Mouse (Mus musculus) MEL (cell line): ENCODE measurements around the gene Btnl2. TPM values are rescaled to one million over a fixed set of nuclear protein-coding genes. Genes with fewer than 3 reads are reported as not detected.

Experiments used
- MYB ChIP-seq: IDR thresholded peaks from 2 replicates; pipeline ENCODE4 v1.6.1; 2011; ENCODE audit warnings: mild to moderate bottlenecking, low read depth, low read length, improper control_type of control experiment
- SMC3 ChIP-seq: IDR thresholded peaks from 2 replicates; pipeline ENCODE4 v1.6.1; 2011; ENCODE audit warnings: low read depth, low read length, improper control_type of control experiment
- UBTF ChIP-seq: IDR thresholded peaks from 2 replicates; pipeline ENCODE4 v1.6.1; 2012; ENCODE audit warnings: low read depth, mild to moderate bottlenecking, inconsistent platforms, low read length, improper control_type of control experiment, moderate library complexity, borderline replicate concordance; ENCODE audit not compliant: insufficient read depth
- polyA plus RNA-seq, 2 experiments: library from polyadenylated mRNA; stranded (reverse) in 1 of 2; unstranded in 1 of 2; fragments of >175 nt in 1 of 2; fragments of >200 nt in 1 of 2; gene quantifications; 2 replicates each; pipeline versions ENCODE4 v1.2.1 to v1.2.4; 2012; ENCODE audit warnings: low replicate concordance in 2 of 2, low read depth in 1 of 2; ENCODE audit not compliant: insufficient read length in 2 of 2, insufficient read depth in 1 of 2, missing spikeins in 1 of 2
- total RNA-seq: library from RNA; depleted of rRNA; stranded (reverse); fragments of 300-350 nt; gene quantifications from 2 replicates; pipeline ENCODE4 v1.2.3, GENCODE M21; 2012; rRNA removed

The Btnl2 gene
- total and polyA plus RNA-seq, 3 experiments, result not detected

- TF ChIP-seq UBTF, result no peak
- peak; percentile 77 for TF ChIP-seq SMC3
- TF ChIP-seq MYB, result no peak
Measured at GRCm38 (mm10) chr17:34411117-34411516, 56.5 kb downstream of the Btnl2 start (continued).

Other genes with a start within 250 kb of the Btnl2 start
- 26.1 and 38.3 TPM in 2 replicates for gene H2-DMa, start 235.3 kb upstream of the Btnl2 start, total RNA-seq
- gene H2-DMa, start 235.3 kb upstream of the Btnl2 start, polyA plus RNA-seq, result 10 to 100 TPM in 1 of 2 experiments, not detected in 1; 38.7 TPM
- gene Brd2, start 232.2 kb upstream of the Btnl2 start, total RNA-seq, result 97.2 and 99.5 TPM in 2 replicates
- gene Brd2, start 232.2 kb upstream of the Btnl2 start, polyA plus RNA-seq, result 100 to 1,000 TPM; 189 to 252 TPM
- gene H2-DMb2, start 211.5 kb upstream of the Btnl2 start, total RNA-seq, result 0.77 and 0.82 TPM in 2 replicates
- gene H2-DMb2, start 211.5 kb upstream of the Btnl2 start, polyA plus RNA-seq, result 1 to 10 TPM in 1 of 2 experiments, not detected in 1; 1.5 TPM
- not detected in 2 replicates for gene H2-DMb1, start 201.8 kb upstream of the Btnl2 start, total RNA-seq
- under 1 TPM in 1 of 2 experiments, not detected in 1; 0.67 TPM for gene H2-DMb1, start 201.8 kb upstream of the Btnl2 start, polyA plus RNA-seq
- gene Tap1, start 167.3 kb upstream of the Btnl2 start, total RNA-seq, result 24.6 and 30.7 TPM in 2 replicates
- 10 to 100 TPM in 1 of 2 experiments, not detected in 1; 46.6 TPM for gene Tap1, start 167.3 kb upstream of the Btnl2 start, polyA plus RNA-seq
- 23.3 and 24.9 TPM in 2 replicates for gene Psmb9, start 167.1 kb upstream of the Btnl2 start, total RNA-seq
- gene Psmb9, start 167.1 kb upstream of the Btnl2 start, polyA plus RNA-seq, result 10 to 100 TPM in 1 of 2 experiments, not detected in 1; 14.7 TPM
- gene Psmb8, start 157.1 kb upstream of the Btnl2 start, total RNA-seq, result 129 and 144 TPM in 2 replicates
- gene Psmb8, start 157.1 kb upstream of the Btnl2 start, polyA plus RNA-seq, result 100 to 1,000 TPM in 1 of 2 experiments, not detected in 1; 133 TPM
- gene Tap2, start 151.3 kb upstream of the Btnl2 start, total RNA-seq, result 40.3 and 48.5 TPM in 2 replicates
- 10 to 100 TPM in 1 of 2 experiments, not detected in 1; 63.0 TPM for gene Tap2, start 151.3 kb upstream of the Btnl2 start, polyA plus RNA-seq
- 0.75 and 0.81 TPM in 2 replicates for gene H2-Ob, start 115.9 kb upstream of the Btnl2 start, total RNA-seq
- gene H2-Ob, start 115.9 kb upstream of the Btnl2 start, polyA plus RNA-seq, result 1 to 10 TPM in 1 of 2 experiments, not detected in 1; 2.0 TPM
- gene H2-Ab1, start 97.1 kb upstream of the Btnl2 start, total RNA-seq, result not detected in 2 replicates
- not detected for gene H2-Ab1, start 97.1 kb upstream of the Btnl2 start, polyA plus RNA-seq
- gene H2-Aa, start 67.0 kb upstream of the Btnl2 start, total RNA-seq, result not detected in 2 replicates
- not detected for gene H2-Aa, start 67.0 kb upstream of the Btnl2 start, polyA plus RNA-seq
- gene H2-Eb1, start 49.0 kb upstream of the Btnl2 start, total RNA-seq, result 0.15 TPM in 1 of 2 replicates, not detected in the other
- under 1 TPM in 1 of 2 experiments, not detected in 1; 0.07 TPM for gene H2-Eb1, start 49.0 kb upstream of the Btnl2 start, polyA plus RNA-seq
- not detected in 2 replicates for gene H2-Eb2, start 29.2 kb upstream of the Btnl2 start, total RNA-seq
- not detected for gene H2-Eb2, start 29.2 kb upstream of the Btnl2 start, polyA plus RNA-seq
- gene Btnl1, start 22.3 kb downstream of the Btnl2 start, total RNA-seq, result not detected in 2 replicates
- under 1 TPM in 1 of 2 experiments, not detected in 1; 0.17 TPM for gene Btnl1, start 22.3 kb downstream of the Btnl2 start, polyA plus RNA-seq
- gene BC051142, start 44.0 kb downstream of the Btnl2 start, total RNA-seq, result not detected in 2 replicates
- gene BC051142, start 44.0 kb downstream of the Btnl2 start, polyA plus RNA-seq, result under 1 TPM in 1 of 2 experiments, not detected in 1; 0.06 TPM
- gene Btnl4, start 122.5 kb downstream of the Btnl2 start, total RNA-seq, result not detected in 2 replicates
- not detected for gene Btnl4, start 122.5 kb downstream of the Btnl2 start, polyA plus RNA-seq
- not detected in 2 replicates for gene Btnl6, start 162.5 kb downstream of the Btnl2 start, total RNA-seq
- not detected for gene Btnl6, start 162.5 kb downstream of the Btnl2 start, polyA plus RNA-seq
- 0.10 and 0.15 TPM in 2 replicates for gene Notch4, start 209.4 kb downstream of the Btnl2 start, total RNA-seq
- 10 to 100 TPM in 1 of 2 experiments, under 1 TPM in 1; 0.33 to 21.9 TPM for gene Notch4, start 209.4 kb downstream of the Btnl2 start, polyA plus RNA-seq
- gene Gpsm3, start 235.0 kb downstream of the Btnl2 start, total RNA-seq, result 10.6 and 12.0 TPM in 2 replicates
- 10 to 100 TPM in 1 of 2 experiments, not detected in 1; 37.8 TPM for gene Gpsm3, start 235.0 kb downstream of the Btnl2 start, polyA plus RNA-seq
- 40.3 and 42.4 TPM in 2 replicates for gene Pbx2, start 236.4 kb downstream of the Btnl2 start, total RNA-seq
- 10 to 100 TPM in 1 of 2 experiments, not detected in 1; 76.7 TPM for gene Pbx2, start 236.4 kb downstream of the Btnl2 start, polyA plus RNA-seq
- gene Ager, start 243.0 kb downstream of the Btnl2 start, total RNA-seq, result 0.27 and 0.62 TPM in 2 replicates
- gene Ager, start 243.0 kb downstream of the Btnl2 start, polyA plus RNA-seq, result 1 to 10 TPM in 1 of 2 experiments, not detected in 1; 3.7 TPM
- 23.5 and 24.8 TPM in 2 replicates for gene Rnf5, start 248.9 kb downstream of the Btnl2 start, total RNA-seq
- gene Rnf5, start 248.9 kb downstream of the Btnl2 start, polyA plus RNA-seq, result 10 to 100 TPM in 1 of 2 experiments, not detected in 1; 85.1 TPM
- gene Agpat1, start 249.4 kb downstream of the Btnl2 start, total RNA-seq, result 81.5 and 85.2 TPM in 2 replicates
- 100 to 1,000 TPM in 1 of 2 experiments, not detected in 1; 153 TPM for gene Agpat1, start 249.4 kb downstream of the Btnl2 start, polyA plus RNA-seq